Mouse (Mus musculus) intestine, embryonic 15.5 days (tissue): ENCODE measurements around the gene Tmem167b. TPM values are rescaled to one million over a fixed set of nuclear protein-coding genes. Genes with fewer than 3 reads are reported as not detected.
A peak's percentile ranks its signal among the peaks of the same experiment; 100 is the strongest.

Experiments
- ATAC-seq: fragments of 200-750 bp; cut with Nextera tagmentation; 2 replicates; pipeline ENCODE4 v1.8.0; 2017; ENCODE audit warnings: moderate TSS enrichment, moderate library complexity
- H3K27ac ChIP-seq: fragments of 300-500 bp; sonication (generic); 2 replicates; pipeline ENCODE4 v1.5.1; 2015; ENCODE audit warnings: mild to moderate bottlenecking, inconsistent platforms
- H3K27me3 ChIP-seq: fragments of 300-500 bp; sonication (generic); replicated peaks from 2 replicates; pipeline ENCODE4 v1.6.1; 2015; ENCODE audit warnings: inconsistent platforms
- H3K36me3 ChIP-seq: fragments of 300-500 bp; sonication (generic); 2 replicates; pipeline ENCODE4 v1.6.1; 2015; ENCODE audit warnings: inconsistent platforms
- H3K4me1 ChIP-seq: fragments of 300-500 bp; sonication (generic); replicated peaks from 2 replicates; pipeline ENCODE4 v1.6.1; 2015; ENCODE audit warnings: inconsistent platforms
- H3K4me2 ChIP-seq: fragments of 300-500 bp; sonication (generic); replicated peaks from 2 replicates; pipeline ENCODE4 v1.6.1; 2015; ENCODE audit warnings: mild to moderate bottlenecking, inconsistent platforms
- H3K4me3 ChIP-seq: fragments of 300-500 bp; sonication (generic); replicated peaks from 2 replicates; pipeline ENCODE4 v1.5.1; 2015; ENCODE audit warnings: inconsistent platforms
- H3K9ac ChIP-seq: fragments of 300-500 bp; sonication (generic); 2 replicates; pipeline ENCODE4 v1.6.1; 2015; ENCODE audit warnings: inconsistent platforms
- H3K9me3 ChIP-seq: fragments of 300-500 bp; sonication (generic); 2 replicates; pipeline ENCODE4 v1.6.1; 2016; ENCODE audit warnings: inconsistent platforms
- WGBS: fragments of 180-500 bp; shearing (Covaris S2); methylation state at CpG from one replicate; pipeline ENCODE4 v1.1.7; 2015; 5-methylcytosine and 5-hydroxymethylcytosine counted together
- polyA plus RNA-seq: library from polyadenylated mRNA; unstranded; fragments of >200 nt; fragmentation: Nextera tagmentation; extraction: Ambion mirVana; gene quantifications from 2 replicates; pipeline ENCODE4 v1.2.1, GENCODE M21; 2015

Gene Tmem167b
- polyA plus RNA-seq, 1 experiment from 2014 or later = 35.5 TPM

GRCm38 (mm10) chr3:108533114-108533885, 29.0 kb downstream of the Tmem167b start:
- Histone ChIP-seq H3K4me3 (no peak overlapping the region), H3K36me3 (no peaks in the 10 kb centered on the region), H3K4me2 (no peak overlapping the region), H3K4me1 (peaks cover 14% of the 10 kb centered on the region), H3K27me3 (peaks cover 13% of the 10 kb centered on the region), H3K9ac (no peak overlapping the region), H3K9me3 (no peaks in the 10 kb centered on the region), H3K27ac (0 out of 2 replicates have a peak overlapping the region, but pooled peaks have one; percentile 17)
- ATAC-seq = peak; percentile 70
- 56% methylated on average over 9 of the region's 9 CpGs for WGBS

DNA sequence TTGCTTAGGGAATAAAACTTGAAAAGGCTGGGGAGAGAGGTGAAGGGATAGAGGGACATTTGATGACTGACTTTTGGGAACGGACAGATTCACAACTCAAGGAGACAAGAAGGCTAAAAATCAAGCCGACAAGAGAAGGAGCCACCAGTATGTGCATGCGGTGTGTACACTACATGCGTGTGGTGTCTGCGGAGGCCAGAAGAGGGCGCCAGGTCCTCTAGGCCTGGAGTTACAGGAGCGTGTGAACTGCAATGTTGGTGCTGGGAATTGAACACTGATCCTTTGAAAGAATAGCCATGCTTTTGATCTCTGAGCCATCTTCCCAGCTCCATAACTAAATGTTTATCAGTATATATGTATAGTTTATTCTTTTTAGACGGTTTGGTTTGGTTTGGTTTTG, 33.8 kb downstream of the Tmem167b start:
- no peak for ATAC-seq
- Histone ChIP-seq H3K4me2 (no peak overlapping the region), H3K4me3 (no peak overlapping the region), H3K36me3 (no peaks in the 10 kb centered on the region), H3K27ac (no peak overlapping the region), H3K9ac (no peak overlapping the region), H3K27me3 (no peaks in the 10 kb centered on the region), H3K4me1 (0 out of 2 replicates have a peak, but pooled peaks cover 4% of the 10 kb centered on the region), H3K9me3 (no peaks in the 10 kb centered on the region)
- 90% methylated on average over 8 of the region's 8 CpGs for WGBS

GRCm38 (mm10) chr3:108523415-108523814, 38.9 kb downstream of the Tmem167b start:
- no peaks in the 10 kb centered on the region for H3K36me3 ChIP-seq
- 89% methylated on average over 4 of the region's 4 CpGs for WGBS

GRCm38 (mm10) chr3:108518276-108518675, 44.0 kb downstream of the Tmem167b start:
- no peak overlapping the region for H3K4me2 ChIP-seq
- no peaks in the 10 kb centered on the region for H3K36me3 ChIP-seq
- WGBS = 39% methylated on average over 4 of the region's 4 CpGs
- H3K4me1 ChIP-seq = no peaks in the 10 kb centered on the region
- no peak overlapping the region for H3K9ac ChIP-seq
- ATAC-seq = no peak
- H3K4me3 ChIP-seq = no peak overlapping the region
- H3K27ac ChIP-seq = no peak overlapping the region
- H3K9me3 ChIP-seq = no peaks in the 10 kb centered on the region
- no peaks in the 10 kb centered on the region for H3K27me3 ChIP-seq

More at GRCm38 (mm10) chr3:108523415-108523814, 38.9 kb downstream of the Tmem167b start:
- Histone ChIP-seq H3K4me2 (no peak overlapping the region), H3K9me3 (no peaks in the 10 kb centered on the region), H3K4me1 (no peaks in the 10 kb centered on the region), H3K4me3 (no peak overlapping the region), H3K9ac (no peak overlapping the region), H3K27ac (no peak overlapping the region), H3K27me3 (no peaks in the 10 kb centered on the region)
- ATAC-seq = no peak

- 63% methylated on average over 3 of the region's 3 CpGs for WGBS
- H3K9ac ChIP-seq = no peak overlapping the region
- H3K4me2 ChIP-seq = no peak overlapping the region
Measured at GRCm38 (mm10) chr3:108513465-108513864, 48.8 kb downstream of the Tmem167b start.

DNA sequence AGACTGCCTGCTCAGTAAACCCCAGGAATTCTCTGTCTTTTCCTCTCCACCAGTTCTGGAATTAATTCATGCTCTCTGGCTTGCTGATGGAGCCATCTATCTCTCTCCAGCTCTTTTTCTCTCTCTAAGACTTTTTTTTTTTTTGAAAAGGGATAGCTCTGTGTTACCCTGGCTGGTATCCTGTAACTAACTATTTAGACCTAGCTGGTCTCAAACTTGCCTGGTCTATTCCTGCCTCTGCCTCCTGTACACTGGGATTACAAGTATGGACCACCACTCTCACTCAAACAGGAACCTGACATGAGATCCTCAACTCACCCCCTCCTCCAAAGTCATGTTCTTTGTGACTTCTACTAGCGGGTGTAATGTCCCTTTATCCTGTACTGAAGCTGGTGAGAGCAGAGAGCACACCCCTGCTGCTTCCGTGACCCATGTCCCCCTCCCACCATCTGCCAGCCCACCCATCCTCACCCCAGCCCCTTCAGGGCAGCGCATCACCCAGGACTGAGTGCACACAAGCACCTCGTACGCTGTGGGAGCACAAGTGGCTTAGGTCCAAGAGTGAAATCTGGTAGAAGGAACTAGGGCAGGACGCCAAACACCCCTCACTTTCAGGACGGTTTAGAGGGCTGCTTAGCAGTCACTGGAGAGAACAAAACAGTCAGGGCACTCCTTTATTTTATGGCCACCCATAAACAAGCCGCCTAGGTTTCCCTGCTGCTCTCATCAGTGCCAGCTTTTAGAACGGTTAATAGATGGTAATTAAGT, 51.4 kb downstream of the Tmem167b start:
- Histone ChIP-seq H3K27ac (peak overlapping the region; percentile 52; the same call in 1 of the 2 replicates), H3K9ac (no peak overlapping the region), H3K4me2 (peak overlapping the region; percentile 40; the same call in 1 of the 2 replicates), H3K4me3 (no peak overlapping the region), H3K27me3 (no peaks in the 10 kb centered on the region), H3K36me3 (no peaks in the 10 kb centered on the region), H3K9me3 (no peaks in the 10 kb centered on the region), H3K4me1 (peaks cover 8% of the 10 kb centered on the region)
- WGBS = 9% methylated on average over 9 of the region's 9 CpGs
- ATAC-seq = peak; percentile 44

More at GRCm38 (mm10) chr3:108513465-108513864, 48.8 kb downstream of the Tmem167b start:
- no peak for ATAC-seq
- Histone ChIP-seq H3K4me3 (no peak overlapping the region), H3K36me3 (no peaks in the 10 kb centered on the region), H3K4me1 (peaks cover 8% of the 10 kb centered on the region), H3K27me3 (no peaks in the 10 kb centered on the region), H3K9me3 (no peaks in the 10 kb centered on the region), H3K27ac (no peak overlapping the region)

- no peaks in the 10 kb centered on the region for H3K9me3 ChIP-seq
- H3K36me3 ChIP-seq = no peaks in the 10 kb centered on the region
- ATAC-seq = peak; percentile 19; the same call in 1 of the 2 replicates
- 71% methylated on average over 1 of the region's 2 CpGs for WGBS
- peaks cover 8% of the 10 kb centered on the region for H3K4me1 ChIP-seq
- H3K27ac ChIP-seq = no peak overlapping the region
- no peak overlapping the region for H3K4me3 ChIP-seq
- no peak overlapping the region for H3K4me2 ChIP-seq
- H3K27me3 ChIP-seq = no peaks in the 10 kb centered on the region
- no peak overlapping the region for H3K9ac ChIP-seq
Measured at GRCm38 (mm10) chr3:108510156-108510555, 52.1 kb downstream of the Tmem167b start.

DNA sequence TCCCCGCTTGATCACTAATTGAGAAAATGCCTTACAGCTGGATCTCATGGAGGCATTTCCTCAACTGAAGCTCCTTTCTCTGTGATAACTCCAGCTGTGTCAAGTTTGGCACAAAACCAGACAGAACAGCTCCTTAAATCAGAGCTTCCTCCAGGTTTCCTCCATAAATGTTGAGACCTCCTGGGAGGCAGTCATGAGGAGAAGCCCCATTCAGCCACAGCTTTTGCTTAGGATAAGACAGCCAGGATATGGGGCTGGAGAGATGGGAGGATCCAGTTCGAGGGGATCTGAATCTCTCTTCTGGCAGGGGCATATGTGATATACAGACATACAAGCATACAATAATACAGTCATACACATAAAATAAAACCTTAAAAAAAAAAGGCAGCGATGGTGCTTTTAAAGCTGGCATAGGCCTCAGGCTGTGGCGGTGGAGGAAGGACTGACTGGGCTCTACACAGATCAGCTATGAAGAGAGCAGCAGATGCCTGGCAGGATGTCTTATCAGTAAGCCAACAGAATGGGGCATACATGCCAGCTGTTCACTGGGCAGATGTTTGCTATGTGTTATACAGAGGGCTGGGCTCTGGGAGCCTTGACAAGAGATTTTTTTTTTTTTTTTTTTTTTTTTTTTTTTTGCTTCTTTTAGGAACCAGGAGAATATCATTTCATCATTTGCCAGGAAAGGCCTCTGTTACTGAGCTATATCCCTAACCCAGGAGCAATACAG, 53.4 kb downstream of the Tmem167b start:
- ATAC-seq = peak; percentile 57; the same call in 1 of the 2 replicates
- Histone ChIP-seq H3K4me2 (no peak overlapping the region), H3K27me3 (no peaks in the 10 kb centered on the region), H3K27ac (0 out of 2 replicates have a peak overlapping the region, but pooled peaks have one; percentile 48), H3K4me3 (no peak overlapping the region), H3K36me3 (no peaks in the 10 kb centered on the region), H3K9me3 (no peaks in the 10 kb centered on the region), H3K9ac (no peak overlapping the region), H3K4me1 (peaks cover 8% of the 10 kb centered on the region)
- WGBS = 60% methylated on average over 4 of the region's 4 CpGs

Other genes with a start within 250 kb of the Tmem167b start
- gene Mybphl, start 197.6 kb downstream of the Tmem167b start, polyA plus RNA-seq = not detected in 2 replicates
- gene Psrc1, start 178.6 kb downstream of the Tmem167b start, polyA plus RNA-seq = 28.8 and 30.3 TPM in 2 replicates
- 3.2 and 6.1 TPM in 2 replicates for gene Celsr2, start 146.9 kb downstream of the Tmem167b start, polyA plus RNA-seq
- gene Sars, start 117.3 kb downstream of the Tmem167b start, polyA plus RNA-seq = 145 and 150 TPM in 2 replicates
- 0.34 TPM in 1 of 2 replicates, not detected in the other for gene 1700013F07Rik, start 28.3 kb downstream of the Tmem167b start, polyA plus RNA-seq
- 17.1 and 26.7 TPM in 2 replicates for gene 5330417C22Rik, start 25.9 kb downstream of the Tmem167b start, polyA plus RNA-seq
- 38.4 and 39.4 TPM in 2 replicates for gene Taf13, start 9.2 kb upstream of the Tmem167b start, polyA plus RNA-seq
- 7.0 and 8.7 TPM in 2 replicates for gene Wdr47, start 28.8 kb upstream of the Tmem167b start, polyA plus RNA-seq
- 70.2 and 74.3 TPM in 2 replicates for gene Clcc1, start 91.4 kb upstream of the Tmem167b start, polyA plus RNA-seq
- 49.1 and 56.1 TPM in 2 replicates for gene Gpsm2, start 159.8 kb upstream of the Tmem167b start, polyA plus RNA-seq
- 0.10 TPM in 1 of 2 replicates, not detected in the other for gene Aknad1, start 177.2 kb upstream of the Tmem167b start, polyA plus RNA-seq